Mouse (Mus musculus): ENCODE results near the gene Afap1. TPM values are rescaled to one million over a fixed set of nuclear protein-coding genes. Genes with fewer than 3 reads are reported as not detected.

Afap1 gene
- polyA plus RNA-seq (2017; shearing (Covaris generic)) = 9.3 TPM

DNA sequence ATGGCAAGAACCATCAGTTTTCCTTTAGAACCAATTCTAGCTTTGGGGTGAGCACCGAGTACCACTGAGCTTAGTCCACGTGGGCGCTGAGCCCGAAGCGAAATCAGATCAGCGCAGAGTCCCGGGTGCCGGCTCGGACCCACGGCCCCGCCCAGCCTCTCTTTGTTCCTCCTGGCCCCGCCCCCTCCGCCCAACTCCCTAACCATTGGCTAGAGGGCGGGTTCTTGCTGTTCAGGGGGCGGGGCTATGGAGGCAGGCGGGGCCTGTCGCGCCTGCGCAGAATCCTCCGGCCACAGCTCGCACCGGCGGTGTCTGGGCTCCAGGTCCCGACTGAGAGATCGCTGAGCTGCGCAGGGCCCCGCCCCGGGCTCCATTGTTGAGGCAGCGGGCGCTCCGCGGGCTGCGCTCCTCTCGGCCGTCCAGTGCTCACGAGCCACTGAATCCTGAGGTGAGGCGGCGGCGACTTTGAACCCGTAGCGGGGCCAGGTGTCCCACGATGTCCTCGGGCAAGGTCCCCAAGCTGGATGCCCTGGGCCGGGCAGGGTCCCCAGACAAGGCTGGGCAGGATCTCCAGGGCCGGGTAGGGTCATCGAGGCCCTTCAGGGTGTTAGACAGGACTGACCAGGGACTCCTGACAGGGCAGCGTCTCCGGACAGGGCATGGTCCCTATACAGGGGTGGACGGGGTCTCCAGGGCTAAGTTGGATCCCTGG is at the start of gene Afap1:
Afap1 (plus strand) TSS at position 227 of the 712 bp plus-strand sequence.

Other genes starting within 250 kb of the Afap1 start
- gene Htra3, start 213.5 kb upstream of the Afap1 start, polyA plus RNA-seq (2017; shearing (Covaris generic)) = not detected
- gene Sh3tc1, start 153.3 kb upstream of the Afap1 start, polyA plus RNA-seq (2017; shearing (Covaris generic)) = 4.5 TPM
- 5.5 TPM for gene Ablim2, start 135.4 kb upstream of the Afap1 start, polyA plus RNA-seq (2017; shearing (Covaris generic))

All from activated CD4-positive, CD25-positive, alpha-beta regulatory T cell, adult 9 weeks (primary cell).